ENCODE assay signal across 21 mouse cellular contexts in the genomic region with DNA sequence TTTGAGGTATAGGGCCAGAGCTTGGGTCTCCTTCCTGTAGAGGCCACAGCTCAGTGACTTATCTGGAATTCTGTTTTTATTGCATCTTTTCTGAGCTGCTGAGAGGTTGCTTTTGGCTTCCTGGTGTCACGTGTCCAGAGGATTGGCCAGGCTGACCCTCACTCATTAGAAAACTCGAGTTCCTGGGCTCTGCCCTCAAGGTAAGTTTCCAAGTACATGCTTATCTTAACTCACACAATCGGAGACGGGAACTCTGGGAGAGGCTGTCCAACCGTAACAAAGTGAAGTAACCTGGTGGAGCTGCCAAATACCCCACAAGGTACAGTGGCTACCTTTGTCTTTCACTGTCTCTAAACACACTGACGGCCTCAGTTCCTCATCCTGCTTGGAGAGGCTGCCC.
"Had no signal": no experiment of that assay in that cellular context is flagged by ENCODE, and none has a peak within 500 bp of the region (broad histone marks: within the 10 kb centered on the region; RNA-seq: fewer than 3 reads in every experiment).

No protein-coding gene starts in this region.

- ATAC-seq: liver, postnatal 0 days; lung, postnatal 0 days; midbrain, embryonic 15.5 days had no signal

- H3K4me2 ChIP-seq: limb, embryonic 12.5 days; limb, embryonic 15.5 days; liver, embryonic 11.5 days; lung, embryonic 14.5 days; midbrain, embryonic 12.5 days; midbrain, embryonic 15.5 days; neural tube, embryonic 13.5 days; stomach, embryonic 15.5 days had no signal

- H3K9me3 ChIP-seq: limb, embryonic 12.5 days; limb, embryonic 15.5 days; midbrain, embryonic 12.5 days; midbrain, embryonic 15.5 days; neural tube, embryonic 13.5 days; stomach, embryonic 15.5 days had no signal

- DNase-seq: kidney, adult 18-20 months; kidney, postnatal 14 days; layer of hippocampus, adult 9-11 months; liver, postnatal 0 days; lung, embryonic 14.5 days; retina, postnatal 1 day; right cerebral cortex, postnatal 25 days; spleen, adult 18-20 months; thymus, postnatal 25 days had no signal

- H3K27ac ChIP-seq: layer of hippocampus, adult 2 months; limb, embryonic 12.5 days; limb, embryonic 15.5 days; liver, embryonic 14.5 days; macrophage; midbrain, embryonic 12.5 days; midbrain, embryonic 15.5 days; neural tube, embryonic 13.5 days; stomach, embryonic 15.5 days had no signal

- H3K27me3 ChIP-seq: midbrain, embryonic 12.5 days; midbrain, embryonic 15.5 days; neural tube, embryonic 13.5 days; stomach, embryonic 15.5 days had no signal

- H3K9ac ChIP-seq: limb, embryonic 12.5 days; limb, embryonic 15.5 days; liver, embryonic 14.5 days; liver, postnatal 0 days; lung, embryonic 14.5 days; midbrain, embryonic 12.5 days; midbrain, embryonic 15.5 days; neural tube, embryonic 13.5 days; stomach, embryonic 15.5 days had no signal

- H3K4me3 ChIP-seq: layer of hippocampus, adult 2 months; limb, embryonic 12.5 days; limb, embryonic 15.5 days; midbrain, embryonic 12.5 days; midbrain, embryonic 15.5 days; myocyte; neural tube, embryonic 13.5 days; stomach, embryonic 15.5 days had no signal

- H3K36me3 ChIP-seq: limb, embryonic 12.5 days; limb, embryonic 15.5 days; midbrain, embryonic 12.5 days; midbrain, embryonic 15.5 days; neural tube, embryonic 13.5 days; stomach, embryonic 15.5 days had no signal

- H3K4me1 ChIP-seq: midbrain, embryonic 12.5 days; midbrain, embryonic 15.5 days; stomach, embryonic 15.5 days had no signal
